Mouse (Mus musculus) CH12F3 (cell line): Measurements from ENCODE around the gene Mtrr.

Experiments used
- in situ Hi-C: fragments of 300-500 bp; cut with MboI; formaldehyde crosslinking; loops from 2 replicates; pipeline ENCODE4 v1.14.3; 2020; ENCODE audit warnings: low sequenced_read_pairs

Gene Mtrr

DNA sequence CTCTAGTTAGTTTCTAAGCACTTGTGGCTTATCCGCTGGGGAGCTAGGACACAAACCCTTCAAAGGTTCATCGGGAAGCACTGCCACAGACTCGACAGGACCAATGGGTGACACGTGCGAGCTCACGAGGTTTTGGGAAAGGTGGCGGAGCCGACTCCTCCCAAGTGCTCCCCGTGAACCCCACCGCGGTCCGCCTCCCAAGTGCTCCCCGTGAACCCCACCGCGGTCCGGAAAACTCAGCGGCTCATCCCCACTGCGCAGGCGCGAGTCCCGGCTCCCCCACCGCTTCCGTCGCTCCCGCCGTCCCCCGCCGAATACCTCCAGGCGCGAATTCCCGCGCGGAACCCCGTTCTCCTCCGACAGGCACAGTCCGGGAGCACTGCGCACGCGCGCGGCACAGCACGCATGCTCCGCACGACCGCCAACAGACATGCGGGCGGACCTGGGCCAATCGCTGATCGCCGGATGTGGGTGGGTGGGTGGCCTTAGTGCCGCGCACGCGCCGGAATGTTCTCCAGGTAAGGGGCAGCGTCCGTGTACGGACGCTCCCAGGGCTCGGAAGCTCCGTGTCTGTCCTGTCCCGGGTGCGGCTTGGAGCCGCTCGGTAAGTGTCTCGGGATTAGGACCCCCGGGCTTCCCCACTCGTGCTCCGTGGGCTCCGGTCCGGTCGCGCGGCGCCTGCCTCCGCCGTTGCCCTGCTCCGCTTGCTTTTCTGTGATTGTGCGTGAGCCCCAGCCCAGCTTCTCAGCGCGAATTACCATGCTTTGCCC is at the start of gene Mtrr, which contains the start of gene Fastkd3:
Gene Mtrr, minus strand, starts transcription at position 403 of the 770 bp plus-strand sequence.
Gene Fastkd3, plus strand, starts transcription at position 488 of the 770 bp plus-strand sequence.
- in situ Hi-C loops: loop anchor here (25.0 kb wide), 1 partner anchor 930 kb away; no protein-coding TSS in a partner anchor

DNA sequence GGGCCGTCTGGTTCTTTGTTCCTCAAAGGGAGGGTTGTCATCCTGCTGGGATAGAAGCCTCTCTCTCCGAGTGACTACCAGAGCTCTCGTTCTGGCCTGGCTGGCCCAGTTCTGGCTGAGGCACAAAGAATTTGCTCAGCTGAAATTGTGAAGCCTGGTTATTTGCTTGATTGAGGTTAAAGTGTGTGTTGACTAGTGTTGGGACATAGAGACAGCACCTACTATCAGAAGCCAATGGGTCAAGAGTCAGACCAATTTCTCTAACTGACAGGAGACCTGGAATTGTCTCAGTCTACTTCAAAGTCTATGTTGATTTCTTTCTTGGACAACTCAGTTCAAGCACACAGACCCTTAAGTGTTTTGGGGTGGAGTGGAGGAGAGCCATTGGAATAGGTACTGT is 45.1 kb upstream of the Mtrr start:
- in situ Hi-C loops: no loop called here

DNA sequence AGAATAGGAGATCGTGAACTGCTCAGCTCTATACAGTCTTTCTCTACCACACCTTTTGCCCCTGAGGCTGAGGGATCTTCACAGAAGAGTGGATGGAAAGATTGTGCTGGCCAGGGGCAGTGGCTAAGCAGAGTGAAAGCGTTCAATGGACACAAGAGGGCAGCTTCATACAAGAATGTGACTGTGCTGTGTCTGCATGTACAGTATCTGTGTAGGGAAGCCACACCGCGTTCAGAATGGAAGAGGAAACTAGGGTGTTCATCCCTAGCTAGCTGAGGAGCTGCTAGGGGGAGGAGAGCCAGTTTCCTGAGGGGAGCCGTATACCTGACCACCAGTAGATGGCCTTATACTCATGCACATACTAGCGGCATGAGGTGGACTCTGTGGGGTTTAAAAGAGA is 40.8 kb upstream of the Mtrr start:
- in situ Hi-C loops: no loop called here

DNA sequence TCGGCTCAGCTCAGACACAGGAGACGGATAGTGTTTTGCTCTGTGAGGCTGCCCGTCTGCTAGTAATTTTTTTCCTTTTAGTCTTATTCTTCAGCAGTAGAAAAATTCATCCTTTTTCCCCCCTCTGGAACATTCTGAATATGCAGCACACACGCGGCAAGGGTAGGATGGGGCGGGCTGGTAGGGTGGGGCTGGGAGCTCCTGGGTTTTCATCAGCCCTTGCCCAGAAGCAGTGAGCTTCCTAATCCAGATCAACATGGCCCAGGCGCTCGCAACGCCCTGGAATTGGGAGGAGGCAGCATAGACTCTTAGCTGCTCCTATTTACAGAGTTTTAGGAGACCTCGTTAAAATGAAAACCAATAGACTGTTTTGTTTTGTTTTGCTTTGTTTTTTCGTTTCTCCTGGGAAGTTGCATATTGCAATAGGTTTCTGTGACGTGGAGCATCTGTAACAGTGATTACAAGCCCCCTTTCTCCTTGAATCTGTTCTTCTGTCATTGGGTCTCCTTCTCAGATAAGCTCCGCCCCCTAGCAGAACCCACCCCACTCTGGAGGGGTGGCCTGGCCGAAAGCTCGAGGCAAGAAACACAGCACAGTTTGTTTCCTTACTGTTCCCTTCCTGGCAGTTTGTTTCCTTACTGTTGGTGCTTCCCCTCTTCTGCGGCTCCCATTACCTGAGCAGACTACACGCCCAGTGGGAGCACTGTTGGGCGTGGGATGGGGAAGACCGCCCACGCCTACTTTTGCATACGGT is 25.9 kb upstream of the Mtrr start:
- in situ Hi-C loops: no loop called here

DNA sequence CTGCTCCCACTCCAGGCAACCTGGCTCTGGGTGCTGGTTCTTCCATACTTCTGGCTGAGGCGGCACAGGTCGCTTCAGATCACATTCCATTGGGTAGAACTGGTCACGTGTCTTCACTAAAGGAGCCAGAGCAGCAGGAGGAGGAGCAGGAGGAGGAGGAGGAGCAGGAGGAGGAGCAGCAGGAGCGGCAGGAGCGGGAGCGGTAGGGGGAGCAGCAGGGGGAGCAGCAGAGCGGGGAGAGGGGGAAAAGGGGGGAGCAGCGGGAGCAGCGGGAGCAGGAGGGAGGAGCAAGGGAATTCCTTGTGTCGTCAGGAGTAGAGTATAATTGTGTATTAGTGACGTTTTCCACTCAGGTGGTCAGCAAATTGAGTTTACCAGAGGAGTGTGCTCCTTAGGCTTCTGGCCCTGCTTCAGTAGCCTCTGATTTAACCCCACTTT is 23.8 kb upstream of the Mtrr start:
- in situ Hi-C loops: no loop called here

DNA sequence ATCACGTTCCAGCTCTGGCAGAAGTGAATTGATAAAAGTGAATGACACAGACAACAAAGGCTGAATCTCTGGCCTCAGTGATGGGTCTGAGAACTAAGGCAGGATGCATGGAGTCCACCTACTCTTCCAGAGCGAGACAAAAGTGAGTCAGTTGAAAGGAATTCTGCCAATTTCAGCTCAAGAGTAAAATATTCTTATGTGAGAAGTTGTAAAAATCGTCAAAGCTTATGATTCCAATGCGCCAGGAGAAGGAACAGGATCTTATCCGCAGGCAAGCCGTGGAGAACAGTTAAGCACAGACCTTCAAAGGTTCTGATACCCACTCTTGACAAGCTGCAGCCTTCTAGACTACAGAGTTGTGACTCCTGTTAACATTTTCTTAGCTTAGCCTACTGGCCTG is 21.1 kb upstream of the Mtrr start:
- in situ Hi-C loops: no loop called here

DNA sequence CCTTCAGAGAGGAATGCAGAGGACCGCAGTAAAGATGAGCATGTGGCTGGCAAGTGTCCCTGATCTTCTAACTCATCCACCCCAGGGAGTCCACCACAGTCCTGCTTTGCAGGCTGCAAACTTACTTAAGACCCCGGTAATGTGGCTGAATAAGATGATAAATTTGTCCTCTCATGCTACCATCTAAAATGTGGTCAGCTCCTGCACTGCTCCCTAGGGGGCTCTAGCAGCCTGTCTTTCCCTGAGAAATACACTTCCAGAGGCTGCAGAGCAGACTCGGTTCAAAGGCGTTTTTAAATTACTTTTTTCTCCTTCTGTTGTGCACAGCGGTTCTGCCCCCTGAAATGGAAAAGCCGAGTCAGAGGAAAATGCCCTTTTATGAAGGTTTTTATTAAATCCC is 19.2 kb upstream of the Mtrr start:
- in situ Hi-C loops: no loop called here

DNA sequence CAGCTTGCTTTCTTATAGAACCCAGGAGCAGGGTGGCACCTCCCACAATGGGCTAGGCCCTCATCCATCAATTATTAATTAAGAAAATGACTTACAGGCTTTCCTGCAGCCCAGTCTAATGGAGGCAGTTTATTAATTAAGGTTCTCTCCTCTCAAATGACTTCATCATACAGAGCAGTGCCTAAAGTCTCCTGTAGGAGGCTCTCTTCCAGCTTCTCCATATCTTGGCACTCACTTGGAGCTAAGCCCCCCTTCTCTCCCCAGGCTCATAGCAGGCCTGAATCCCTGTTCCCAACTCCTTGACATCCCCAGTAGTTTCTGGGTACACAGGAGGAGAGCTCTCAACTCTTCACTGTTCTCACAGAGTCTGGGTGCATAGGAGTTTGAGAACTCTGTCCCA is 17.0 kb upstream of the Mtrr start:
- in situ Hi-C loops: loop anchor here (25.0 kb wide), 1 partner anchor 913 kb away; no protein-coding TSS in a partner anchor

DNA sequence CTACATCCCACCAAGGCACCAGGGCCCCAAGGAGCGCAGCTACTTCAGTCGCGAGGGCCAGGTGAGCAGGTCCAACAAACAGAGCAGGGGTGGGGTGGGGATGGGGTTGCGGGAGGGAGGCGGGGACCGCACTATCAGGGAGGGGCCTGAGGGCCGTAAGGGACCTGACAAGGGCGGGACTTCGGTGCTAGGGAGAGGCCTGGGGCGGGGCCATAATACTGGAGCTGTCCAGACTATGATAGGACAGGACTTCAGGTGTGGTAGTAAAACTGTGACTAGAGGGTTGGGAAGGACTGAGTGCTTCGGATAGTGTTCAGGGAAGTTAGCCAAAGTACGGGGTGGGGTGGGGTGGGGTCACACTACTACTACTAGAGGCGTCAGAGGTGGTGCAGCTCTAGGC is 15.7 kb upstream of the Mtrr start:
- in situ Hi-C loops: loop anchor here (25.0 kb wide), 1 partner anchor 915 kb away; no protein-coding TSS in a partner anchor

DNA sequence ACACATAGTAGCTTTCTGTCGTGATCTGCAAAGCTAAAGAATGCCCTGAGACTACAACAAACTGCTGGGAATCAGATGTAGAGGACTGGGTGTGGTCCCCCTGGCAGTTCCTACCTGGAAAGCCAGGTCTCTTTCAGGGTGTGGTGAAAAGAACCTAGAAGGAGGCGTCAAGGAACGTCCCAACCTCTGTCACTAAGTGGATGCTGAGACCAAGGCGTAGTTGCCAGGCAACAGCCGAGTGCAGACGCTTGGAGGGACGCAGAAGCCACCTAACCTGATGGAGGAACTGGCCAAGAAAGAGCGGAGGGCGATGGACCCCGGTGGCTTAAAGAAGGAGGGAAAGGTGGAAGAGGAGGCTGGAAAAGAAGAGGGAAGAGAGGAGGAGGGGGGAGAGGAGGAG is 15.2 kb upstream of the Mtrr start, which contains the start of gene 1700001L19Rik:
Gene 1700001L19Rik, plus strand, starts transcription at position 223 of the 400 bp plus-strand sequence.
- in situ Hi-C loops: loop anchor here (25.0 kb wide), 1 partner anchor 915 kb away; no protein-coding TSS in a partner anchor

DNA sequence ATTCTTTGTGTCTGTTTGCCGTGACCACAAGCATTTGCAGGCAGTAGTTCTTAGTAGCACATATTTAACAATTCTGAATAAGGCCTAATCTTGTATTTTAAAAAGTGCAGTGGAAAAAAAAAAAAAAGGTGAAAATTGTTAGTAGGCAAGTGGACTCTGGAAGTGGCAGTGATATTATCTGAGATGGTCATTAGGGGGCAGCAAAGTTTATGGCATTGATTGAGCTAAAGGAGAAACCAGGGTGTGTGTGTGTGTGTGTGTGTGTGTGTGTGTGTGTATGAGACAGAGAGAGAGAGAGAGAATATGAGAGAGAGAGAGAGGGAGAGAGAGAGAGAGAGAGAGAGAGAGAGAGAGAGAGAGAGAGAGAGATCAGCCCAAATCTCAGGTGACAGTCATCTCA is 11.8 kb upstream of the Mtrr start:
- in situ Hi-C loops: loop anchor here (25.0 kb wide), 1 partner anchor 919 kb away; no protein-coding TSS in a partner anchor

DNA sequence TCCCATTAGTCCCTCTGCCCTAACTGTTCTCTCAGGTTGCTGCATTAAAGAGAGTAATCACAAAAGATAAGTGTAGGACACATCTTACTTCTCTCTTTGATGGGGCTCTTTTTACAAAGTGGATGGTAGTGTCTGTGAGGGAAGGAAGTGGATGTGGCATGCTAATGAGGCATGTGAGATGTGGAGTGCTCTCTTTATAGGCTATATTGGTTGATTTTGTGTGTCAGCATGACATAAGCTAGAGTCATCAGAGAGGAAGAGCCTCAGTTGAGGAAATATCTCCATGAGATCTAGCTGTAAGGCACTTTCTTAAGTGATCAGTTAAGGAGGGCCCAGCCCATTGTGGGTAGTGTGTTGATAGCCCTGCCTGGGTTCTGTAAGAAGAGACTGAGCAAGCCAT is 6.4 kb upstream of the Mtrr start:
- in situ Hi-C loops: loop anchor here (25.0 kb wide), 1 partner anchor 924 kb away; no protein-coding TSS in a partner anchor

DNA sequence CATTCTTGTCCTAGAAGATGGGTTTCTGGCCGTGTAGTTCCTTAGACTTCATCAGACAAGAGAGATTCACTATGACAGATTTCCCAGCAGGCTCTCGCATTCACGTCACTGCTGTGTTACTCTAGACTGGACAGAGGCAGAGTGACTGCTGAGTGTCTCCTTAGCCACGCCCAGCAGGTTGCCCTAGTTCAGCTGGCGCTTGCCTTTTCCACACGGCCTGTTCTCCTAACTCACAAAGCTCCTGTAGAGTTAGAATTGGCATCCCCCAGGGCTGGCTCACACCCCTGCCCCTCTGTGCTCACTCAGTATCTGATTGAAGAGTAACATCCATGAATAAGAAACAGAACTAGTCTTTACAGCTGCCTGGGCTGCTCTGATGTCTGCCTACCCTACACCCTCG is 3.5 kb upstream of the Mtrr start:
- in situ Hi-C loops: loop anchor here (25.0 kb wide), 1 partner anchor 927 kb away; no protein-coding TSS in a partner anchor

DNA sequence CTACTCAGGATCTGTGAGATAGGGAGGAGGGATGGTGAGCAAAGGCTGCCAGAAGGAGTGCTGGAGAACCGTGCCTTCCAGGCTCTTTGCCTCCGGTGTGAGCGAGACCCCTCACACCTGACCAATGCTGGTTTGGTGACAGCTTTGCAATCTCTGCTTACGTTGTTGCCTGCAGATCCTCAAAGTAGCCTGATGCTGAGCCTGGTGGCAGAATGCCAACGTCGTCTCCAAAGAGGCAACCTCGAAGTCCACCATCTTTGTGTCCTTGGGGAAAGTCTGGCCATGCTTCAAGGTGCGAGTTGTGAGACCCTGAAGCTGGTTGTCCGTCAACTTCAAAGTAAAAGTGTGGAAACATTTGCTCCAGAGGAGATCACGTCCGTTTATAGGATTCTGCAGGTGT is 2.0 kb upstream of the Mtrr start:
- in situ Hi-C loops: loop anchor here (25.0 kb wide), 1 partner anchor 928 kb away; no protein-coding TSS in a partner anchor

DNA sequence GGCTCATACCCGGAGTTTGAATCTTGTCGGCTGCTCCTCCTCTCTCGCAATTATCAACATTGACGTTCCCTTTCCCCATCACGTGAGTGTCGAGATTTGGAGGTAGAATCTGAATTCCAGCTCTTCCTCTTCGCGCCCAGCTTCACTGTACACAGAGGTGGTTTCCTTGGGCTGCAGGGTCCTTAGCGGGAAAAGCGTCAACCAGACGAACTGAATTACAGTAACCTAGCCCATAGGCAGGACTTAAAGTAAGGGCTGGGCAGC is 500 bp upstream of the Mtrr start:
- in situ Hi-C loops: loop anchor here (25.0 kb wide), 1 partner anchor 930 kb away; no protein-coding TSS in a partner anchor

DNA sequence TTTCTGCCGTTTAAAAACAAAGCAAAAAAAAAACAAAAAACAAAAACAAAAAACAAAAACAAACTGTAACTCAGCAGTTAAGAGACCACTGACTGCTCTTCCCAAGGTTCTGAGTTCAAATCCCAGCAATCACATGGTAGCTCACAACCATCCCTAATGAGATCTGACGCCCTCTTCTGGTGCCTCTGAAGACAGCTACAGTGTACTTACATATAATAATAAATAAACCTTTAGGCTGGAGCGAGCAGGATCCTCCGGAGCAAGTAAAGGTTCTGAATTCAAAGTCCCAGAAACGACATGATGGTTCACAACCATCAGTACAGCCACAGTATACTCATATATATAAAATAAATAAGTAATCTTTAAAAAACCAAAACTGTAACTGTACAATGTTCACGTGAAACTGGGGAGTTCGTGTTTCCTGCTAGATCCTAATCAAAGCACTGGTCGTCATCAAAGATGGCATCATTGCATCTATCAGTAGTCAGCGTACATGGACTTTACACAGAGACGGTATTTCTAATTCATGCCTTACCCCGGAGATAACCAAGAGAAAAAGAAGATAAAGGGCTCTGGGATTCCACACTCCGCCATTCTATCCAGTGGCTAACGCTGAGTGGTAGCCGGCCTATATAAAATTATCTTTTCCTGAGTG is 736 bp downstream of the Mtrr start:
- in situ Hi-C loops: loop anchor here (25.0 kb wide), 1 partner anchor 931 kb away; no protein-coding TSS in a partner anchor

DNA sequence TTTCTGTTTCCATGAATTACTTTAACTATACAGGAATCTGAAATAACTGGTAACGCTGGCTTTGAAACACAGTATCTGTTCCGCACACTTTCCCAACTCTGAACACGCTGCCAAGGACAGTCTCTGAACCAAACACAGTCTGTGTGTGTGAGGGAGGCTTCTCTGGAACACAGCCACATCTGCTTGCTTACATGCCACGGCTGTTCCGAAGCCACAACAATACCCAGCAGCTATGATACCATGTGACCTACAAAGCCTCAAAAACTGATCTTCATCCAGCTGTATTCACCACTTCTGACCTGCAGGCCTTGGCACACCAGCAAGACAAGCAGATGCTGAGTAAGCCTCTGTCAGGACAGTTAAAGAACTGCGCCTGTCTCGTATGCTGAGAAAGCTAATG is 4.0 kb downstream of the Mtrr start:
- in situ Hi-C loops: loop anchor here (25.0 kb wide), 1 partner anchor 934 kb away; no protein-coding TSS in a partner anchor

DNA sequence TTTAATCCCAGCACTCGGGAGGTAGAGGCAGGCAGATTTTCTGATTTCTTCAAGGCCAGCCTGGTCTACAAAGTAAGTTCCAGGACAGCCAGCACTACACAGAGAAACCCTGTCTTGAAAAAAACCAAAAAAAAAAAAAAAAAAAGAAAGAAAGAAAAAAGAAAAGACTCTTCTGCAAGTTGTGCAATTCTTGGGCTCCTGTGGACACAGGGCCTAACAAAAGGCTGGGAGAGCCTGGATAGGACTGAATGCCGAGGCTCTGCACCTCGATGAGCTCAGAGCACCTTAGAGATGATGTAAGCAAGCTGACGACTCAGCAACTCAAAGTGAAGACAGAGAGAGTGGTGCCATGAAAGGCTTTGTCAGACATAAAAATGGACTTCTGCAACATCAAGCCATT is 7.6 kb downstream of the Mtrr start:
- in situ Hi-C loops: loop anchor here (25.0 kb wide), 1 partner anchor 712 kb away; the partner anchor contains the start of gene BC048507

DNA sequence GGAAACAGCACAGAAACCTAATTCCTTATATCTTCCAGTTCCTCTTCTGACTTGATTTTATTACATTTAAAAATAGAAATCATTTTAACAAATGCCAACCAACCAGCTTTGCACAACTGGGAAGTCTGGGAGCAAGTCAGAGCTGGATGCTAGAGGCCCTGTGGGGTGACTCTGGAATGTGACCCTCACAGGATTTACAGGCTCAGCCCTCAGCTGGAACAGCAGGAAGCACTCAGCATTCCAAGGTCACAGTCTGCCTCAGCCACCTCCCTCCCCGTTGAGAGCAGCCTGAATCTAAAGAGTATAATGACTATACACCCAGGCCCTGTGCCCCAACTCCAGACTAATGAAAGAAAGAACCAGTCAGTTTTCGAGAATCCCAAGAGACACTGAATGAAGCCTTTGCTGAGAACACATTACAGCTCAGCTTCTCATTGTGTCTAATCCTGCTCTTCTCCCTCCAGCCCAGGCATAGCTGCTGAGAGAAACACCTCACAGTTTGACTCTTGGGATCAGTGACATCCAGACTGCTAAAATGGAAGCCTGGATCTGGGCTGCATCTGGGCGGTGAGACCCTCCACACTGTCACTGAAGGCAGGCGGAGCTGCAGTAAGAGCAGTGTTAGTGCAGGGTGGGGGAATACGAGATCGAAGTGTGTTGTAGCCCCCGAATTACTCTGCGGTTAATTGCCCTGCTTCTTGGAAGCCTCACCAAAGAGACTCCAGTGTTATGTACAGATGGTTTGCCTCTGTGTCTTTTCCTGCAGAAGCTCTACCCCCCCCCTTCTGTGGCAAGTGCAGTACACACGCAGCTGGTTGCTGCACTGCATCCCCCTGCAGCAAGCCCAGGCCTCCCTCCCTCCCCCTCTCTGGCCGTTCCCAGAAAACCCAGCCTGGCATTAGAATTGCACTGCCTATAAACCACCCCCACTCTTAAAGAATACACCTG is 8.7 kb downstream of the Mtrr start:
- in situ Hi-C loops: loop anchor here (25.0 kb wide), 1 partner anchor 711 kb away; the partner anchor contains the start of gene BC048507

DNA sequence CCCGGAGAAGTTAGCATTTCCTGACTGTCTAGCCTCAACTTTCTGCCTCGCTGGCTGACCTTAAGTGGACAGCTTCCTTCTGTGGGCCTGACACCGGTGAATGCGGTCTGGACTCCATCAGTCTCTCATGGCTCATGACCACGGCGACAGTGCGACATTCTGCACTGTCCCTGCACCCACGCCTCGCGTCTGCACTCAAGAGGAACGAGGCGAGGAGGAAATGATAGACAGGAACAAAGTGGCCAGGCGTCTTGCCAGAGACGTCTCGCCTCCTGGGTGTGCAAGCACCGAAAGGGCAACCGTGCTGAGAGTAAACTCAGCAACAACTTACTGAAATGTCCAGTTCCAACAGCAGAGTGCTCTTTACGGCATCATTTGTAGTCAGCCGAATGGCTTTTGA is 9.7 kb downstream of the Mtrr start:
- in situ Hi-C loops: loop anchor here (25.0 kb wide), 1 partner anchor 710 kb away; the partner anchor contains the start of gene BC048507
